Mouse (Mus musculus): ENCODE measurements at regions not wholly inside any gene's neighbourhood (a gene's known extent, or its start where the extent isn't known, plus 50 kb on each side); places are given as distances from the start of the nearest gene placed in this dataset.

DNA sequence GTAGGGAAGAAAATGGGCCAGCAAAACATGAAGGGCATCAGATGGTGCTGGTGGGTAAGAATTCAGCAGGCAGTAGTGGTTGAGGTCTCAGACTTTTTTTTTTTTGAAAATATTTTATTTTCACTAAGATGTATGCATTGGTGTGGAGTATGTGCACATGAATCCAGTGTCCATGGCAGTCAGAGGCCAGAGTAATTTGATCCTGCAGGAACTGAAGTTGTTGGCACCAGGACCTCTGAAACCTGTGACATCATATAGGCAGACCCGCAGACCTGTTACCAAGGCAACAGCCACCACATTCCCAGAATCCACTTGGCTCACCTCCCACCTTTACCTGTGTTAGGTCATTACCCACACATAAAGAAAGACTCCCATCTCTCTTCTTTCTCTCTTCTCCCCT, 207.2 kb upstream of the Megf9 start:
- TF ChIP-seq CTCF (IDR thresholded peaks at IDR 0.05; ENCODE audit: low read depth) (no peak), EP300 (IDR thresholded peaks at IDR 0.05; ENCODE audit: low read depth) (no peak)
